Mouse (Mus musculus): ENCODE results near the gene Il18r1. TPM values are rescaled to one million over a fixed set of nuclear protein-coding genes. Genes with fewer than 3 reads are reported as not detected.
A peak's percentile ranks its signal among the peaks of the same experiment; 100 is the strongest.

Gene Il18r1
- polyA plus RNA-seq (2015; fragmentation: Nextera tagmentation; extraction: Ambion mirVana): 1.0 and 1.2 TPM in 2 replicates

DNA sequence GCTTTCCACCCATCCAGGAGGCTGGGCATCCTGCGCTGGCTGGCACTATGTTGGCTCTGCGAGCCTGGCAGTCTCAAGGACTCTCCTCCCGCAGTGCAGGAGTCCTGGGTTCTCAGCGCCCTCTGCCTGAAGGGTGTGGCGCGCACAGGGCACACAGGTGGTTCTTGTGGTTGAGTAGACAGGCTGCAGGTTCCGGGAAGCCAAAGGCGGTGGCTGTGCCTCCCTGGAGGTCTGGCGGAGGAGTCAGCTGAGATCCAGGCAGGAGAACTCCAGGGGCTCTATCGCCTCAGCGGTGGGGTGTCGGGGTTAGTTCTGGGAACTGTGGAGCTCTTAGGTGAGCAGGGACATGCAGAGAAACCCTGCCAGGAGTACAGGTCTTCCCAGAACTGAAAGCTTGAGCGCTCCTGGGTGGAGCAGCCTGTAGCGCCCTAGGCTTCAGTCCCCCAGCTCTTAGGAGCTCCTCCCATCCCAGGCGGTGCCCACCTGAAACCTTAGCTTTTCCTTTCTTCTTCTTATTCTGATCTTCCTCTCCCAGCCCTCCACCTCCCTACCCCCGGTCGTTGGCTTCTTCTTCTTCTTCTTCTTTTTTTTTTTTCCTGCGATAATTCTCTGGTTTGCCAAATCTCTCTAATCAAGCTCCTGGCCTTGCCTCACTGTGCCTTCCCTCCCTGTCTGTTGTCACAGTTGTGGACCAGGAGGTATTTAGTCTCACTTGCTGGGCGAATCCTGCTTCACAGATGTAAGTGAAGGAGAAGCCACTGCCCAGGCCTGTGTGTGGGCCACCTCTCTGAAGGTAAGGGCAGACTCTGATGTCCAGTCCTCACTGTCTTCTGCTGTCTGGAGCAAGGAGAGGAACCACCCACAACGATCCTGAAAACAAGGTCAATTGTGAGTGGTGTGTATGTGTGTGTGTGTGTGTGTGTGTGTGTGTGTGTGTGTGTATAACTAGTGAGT, at the start of gene Il18r1:
Gene Il18r1, plus strand, starts transcription at position 76 of the 954 bp plus-strand sequence.
- Histone ChIP-seq H3K27ac (no peak within 1 kb of the TSS), H3K4me3 (replicated peaks) (peak within 1 kb of the TSS; percentile 7; the same call in 1 of the 2 replicates), H3K4me2 (peak within 1 kb of the TSS; percentile 8; the same call in 1 of the 2 replicates), H3K9me3 (no peaks in the 10 kb centered on the region), H3K36me3 (no peaks in the 10 kb centered on the region), H3K27me3 (replicated peaks) (no peaks in the 10 kb centered on the region), H3K9ac (no peak within 1 kb of the TSS), H3K4me1 (no peaks in the 10 kb centered on the region)
- WGBS: 39% methylated on average over 20 of the region's 20 CpGs
- ATAC-seq (ENCODE audit: insufficient read depth, low FRiP score, low read depth): 0 out of 2 replicates have a peak, but pooled peaks have one; percentile 35

DNA sequence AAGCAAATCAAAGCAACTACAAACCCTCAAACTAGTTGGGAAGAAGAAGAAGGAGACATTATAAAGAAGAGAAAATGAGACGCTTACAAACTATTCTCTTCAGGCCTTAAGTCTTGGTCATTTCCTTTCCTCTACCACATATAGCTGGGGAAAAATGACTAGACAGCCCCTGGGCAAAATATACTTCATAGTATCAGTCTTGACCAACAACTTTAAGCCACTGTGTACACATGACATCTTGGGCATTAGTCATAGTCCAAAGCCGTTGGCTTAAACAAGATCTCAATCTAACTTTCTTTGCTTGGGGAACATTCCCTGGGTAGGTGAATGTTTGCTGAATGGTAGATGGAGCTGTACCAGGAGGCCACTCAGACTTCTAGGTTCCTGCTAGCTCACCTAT, 48.3 kb upstream of the Il18r1 start:
- ATAC-seq (ENCODE audit: insufficient read depth, low FRiP score, low read depth): no peak
- H3K9ac ChIP-seq: no peak overlapping the region
- no peak overlapping the region for H3K4me2 ChIP-seq
- H3K4me3 ChIP-seq (replicated peaks): no peak overlapping the region
- no peaks in the 10 kb centered on the region for H3K4me1 ChIP-seq
- no peaks in the 10 kb centered on the region for H3K9me3 ChIP-seq
- no peaks in the 10 kb centered on the region for H3K27me3 ChIP-seq (replicated peaks)
- no peaks in the 10 kb centered on the region for H3K36me3 ChIP-seq
- 86% methylated on average over 2 of the region's 2 CpGs for WGBS
- H3K27ac ChIP-seq: no peak overlapping the region

DNA sequence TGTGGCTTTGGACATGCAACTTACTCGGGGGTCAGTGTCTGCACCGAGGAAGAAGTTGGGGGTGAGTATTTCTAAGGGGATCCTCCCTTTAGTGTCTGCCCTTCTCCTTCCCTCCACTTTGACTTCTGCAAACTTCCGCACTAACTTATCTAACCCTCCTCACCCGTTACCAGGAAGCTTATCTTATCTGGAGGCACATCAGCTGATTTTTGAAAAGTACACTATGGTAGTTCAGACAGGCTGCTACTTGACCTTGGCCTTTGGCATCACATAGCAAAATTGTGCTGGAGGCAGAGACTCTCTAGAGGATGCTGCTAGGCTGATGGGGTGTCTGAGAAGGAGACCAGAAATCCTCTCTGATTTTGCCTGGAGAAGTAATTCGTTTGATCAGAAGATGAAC, 46.8 kb upstream of the Il18r1 start:
- ATAC-seq (ENCODE audit: insufficient read depth, low FRiP score, low read depth): no peak
- WGBS: 48% methylated on average over 5 of the region's 5 CpGs
- H3K4me2 ChIP-seq: no peak overlapping the region
- no peak overlapping the region for H3K27ac ChIP-seq
- H3K9me3 ChIP-seq: no peaks in the 10 kb centered on the region
- H3K4me1 ChIP-seq: no peaks in the 10 kb centered on the region
- H3K27me3 ChIP-seq (replicated peaks): no peaks in the 10 kb centered on the region
- no peak overlapping the region for H3K4me3 ChIP-seq (replicated peaks)
- H3K36me3 ChIP-seq: no peaks in the 10 kb centered on the region
- H3K9ac ChIP-seq: no peak overlapping the region

DNA sequence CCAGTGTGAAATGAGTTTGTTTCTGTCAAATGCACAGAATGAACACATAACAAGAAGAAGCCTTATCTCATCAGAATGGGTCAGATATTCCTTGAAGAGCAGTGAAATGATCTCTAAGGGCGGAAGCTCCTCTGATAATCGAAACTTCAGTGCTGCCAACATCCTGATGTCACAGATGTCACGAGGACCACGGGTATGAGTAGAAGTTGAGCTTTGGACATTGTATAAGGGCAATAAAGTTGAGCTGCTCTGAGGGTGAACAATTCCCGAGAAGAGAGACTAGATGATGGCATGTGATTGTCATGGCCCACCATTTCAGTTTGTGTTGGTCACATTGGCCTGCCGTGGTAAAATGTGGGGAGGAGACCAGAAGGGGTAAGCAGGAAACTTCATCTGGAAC, 41.5 kb upstream of the Il18r1 start:
- no peak overlapping the region for H3K9ac ChIP-seq
- no peaks in the 10 kb centered on the region for H3K36me3 ChIP-seq
- WGBS: 84% methylated on average over 6 of the region's 6 CpGs
- H3K27me3 ChIP-seq (replicated peaks): no peaks in the 10 kb centered on the region
- H3K4me3 ChIP-seq (replicated peaks): no peak overlapping the region
- no peak overlapping the region for H3K27ac ChIP-seq
- H3K9me3 ChIP-seq: no peaks in the 10 kb centered on the region
- ATAC-seq (ENCODE audit: insufficient read depth, low FRiP score, low read depth): no peak
- H3K4me1 ChIP-seq: no peaks in the 10 kb centered on the region
- H3K4me2 ChIP-seq: no peak overlapping the region

DNA sequence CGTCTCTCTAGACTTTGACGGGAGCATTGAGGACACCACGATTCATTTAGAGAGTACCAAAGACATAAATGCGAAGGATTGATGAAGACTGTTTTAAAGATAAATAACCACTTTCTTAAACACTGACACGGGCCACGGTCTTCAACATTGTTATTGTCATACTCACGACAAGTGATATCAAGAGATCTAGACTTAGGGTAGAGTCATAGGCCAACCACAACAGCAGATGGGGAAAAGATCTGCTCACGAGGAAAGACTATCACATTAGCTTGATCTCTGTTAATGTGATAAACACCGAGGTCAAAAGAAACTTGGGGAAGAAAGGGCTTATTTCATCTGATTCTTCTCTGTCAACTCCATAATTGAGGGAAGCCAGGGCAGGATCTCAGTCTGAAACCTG, 38.1 kb upstream of the Il18r1 start:
- no peaks in the 10 kb centered on the region for H3K9me3 ChIP-seq
- no peak for ATAC-seq (ENCODE audit: insufficient read depth, low FRiP score, low read depth)
- no peak overlapping the region for H3K27ac ChIP-seq
- H3K4me2 ChIP-seq: no peak overlapping the region
- no peaks in the 10 kb centered on the region for H3K27me3 ChIP-seq (replicated peaks)
- no peak overlapping the region for H3K4me3 ChIP-seq (replicated peaks)
- no peaks in the 10 kb centered on the region for H3K36me3 ChIP-seq
- no peaks in the 10 kb centered on the region for H3K4me1 ChIP-seq
- no peak overlapping the region for H3K9ac ChIP-seq
- 80% methylated on average over 9 of the region's 9 CpGs for WGBS

DNA sequence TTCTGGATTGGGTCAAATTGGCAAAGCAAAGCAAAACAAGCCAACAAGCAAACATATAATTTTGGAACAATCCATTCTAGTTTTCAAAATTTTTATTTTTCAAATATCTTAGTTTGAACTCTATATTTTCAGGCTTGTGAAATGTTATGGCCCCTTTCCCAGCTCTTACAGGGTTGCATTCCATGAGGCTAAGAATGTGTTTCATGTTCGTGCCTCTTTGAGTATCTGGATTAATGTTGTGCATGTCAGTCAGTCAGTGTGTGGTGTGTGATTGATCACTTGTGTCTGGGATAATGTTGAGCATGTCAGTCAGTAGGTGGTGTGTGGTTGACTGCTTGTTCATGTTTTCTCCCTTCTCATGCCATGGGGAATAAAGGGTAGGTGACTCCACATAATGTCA, 37.5 kb upstream of the Il18r1 start:
- no peak for ATAC-seq (ENCODE audit: insufficient read depth, low FRiP score, low read depth)

DNA sequence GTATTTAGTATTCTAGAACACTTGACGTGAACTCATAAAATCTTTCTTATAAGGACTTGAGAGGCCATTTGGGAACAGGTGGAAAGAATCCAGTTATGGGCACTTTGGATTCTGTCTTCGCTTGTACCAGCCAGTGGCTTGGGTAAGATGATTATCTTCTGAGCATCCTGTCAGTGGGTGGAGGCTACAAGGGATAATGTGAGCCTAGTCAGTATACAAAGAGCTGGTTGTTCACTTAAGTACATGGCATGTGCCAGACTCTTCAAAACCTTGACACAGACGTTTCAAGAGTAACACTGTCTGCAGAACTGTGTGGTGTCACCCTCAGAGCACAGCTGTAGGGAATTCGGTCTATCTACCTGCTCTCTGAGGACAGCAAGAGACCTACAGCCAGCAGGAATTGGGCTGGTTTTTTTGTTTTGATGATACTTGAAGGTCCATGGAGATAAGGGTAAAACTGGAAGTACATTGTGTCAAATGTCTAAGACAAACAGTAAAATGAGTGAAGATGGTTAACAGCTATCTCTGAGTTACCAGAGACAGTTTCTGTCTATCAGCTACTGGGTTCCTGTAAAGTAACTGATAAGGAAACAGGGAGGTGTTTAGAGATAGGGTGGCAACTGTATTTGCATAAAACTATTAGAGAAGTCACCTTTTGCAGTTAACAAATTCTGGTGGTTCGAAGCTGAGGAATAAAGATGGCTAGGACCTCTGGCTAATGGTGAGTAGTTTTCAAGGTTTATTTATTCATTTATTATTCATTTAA, 36.3 kb upstream of the Il18r1 start, which contains the start of gene Il1rl1:
Gene Il1rl1, plus strand, starts transcription at position 661 of the 766 bp plus-strand sequence.
- WGBS: 70% methylated on average over 5 of the region's 5 CpGs
- H3K4me1 ChIP-seq: no peaks in the 10 kb centered on the region
- H3K27me3 ChIP-seq (replicated peaks): no peaks in the 10 kb centered on the region
- H3K4me2 ChIP-seq: no peak within 1 kb of the TSS
- H3K4me3 ChIP-seq (replicated peaks): no peak within 1 kb of the TSS
- no peak within 1 kb of the TSS for H3K27ac ChIP-seq
- no peak within 1 kb of the TSS for H3K9ac ChIP-seq
- H3K9me3 ChIP-seq: no peaks in the 10 kb centered on the region
- peak; percentile 56; the same call in 1 of the 2 replicates for ATAC-seq (ENCODE audit: insufficient read depth, low FRiP score, low read depth)
- no peaks in the 10 kb centered on the region for H3K36me3 ChIP-seq

More for the DNA sequence above, 37.5 kb upstream of the Il18r1 start:
- no peak overlapping the region for H3K9ac ChIP-seq
- no peak overlapping the region for H3K4me2 ChIP-seq
- H3K4me3 ChIP-seq (replicated peaks): no peak overlapping the region
- H3K36me3 ChIP-seq: no peaks in the 10 kb centered on the region
- WGBS: 64% methylated on average over 1 of the region's 1 CpGs
- H3K4me1 ChIP-seq: no peaks in the 10 kb centered on the region
- no peaks in the 10 kb centered on the region for H3K27me3 ChIP-seq (replicated peaks)
- no peaks in the 10 kb centered on the region for H3K9me3 ChIP-seq
- no peak overlapping the region for H3K27ac ChIP-seq

DNA sequence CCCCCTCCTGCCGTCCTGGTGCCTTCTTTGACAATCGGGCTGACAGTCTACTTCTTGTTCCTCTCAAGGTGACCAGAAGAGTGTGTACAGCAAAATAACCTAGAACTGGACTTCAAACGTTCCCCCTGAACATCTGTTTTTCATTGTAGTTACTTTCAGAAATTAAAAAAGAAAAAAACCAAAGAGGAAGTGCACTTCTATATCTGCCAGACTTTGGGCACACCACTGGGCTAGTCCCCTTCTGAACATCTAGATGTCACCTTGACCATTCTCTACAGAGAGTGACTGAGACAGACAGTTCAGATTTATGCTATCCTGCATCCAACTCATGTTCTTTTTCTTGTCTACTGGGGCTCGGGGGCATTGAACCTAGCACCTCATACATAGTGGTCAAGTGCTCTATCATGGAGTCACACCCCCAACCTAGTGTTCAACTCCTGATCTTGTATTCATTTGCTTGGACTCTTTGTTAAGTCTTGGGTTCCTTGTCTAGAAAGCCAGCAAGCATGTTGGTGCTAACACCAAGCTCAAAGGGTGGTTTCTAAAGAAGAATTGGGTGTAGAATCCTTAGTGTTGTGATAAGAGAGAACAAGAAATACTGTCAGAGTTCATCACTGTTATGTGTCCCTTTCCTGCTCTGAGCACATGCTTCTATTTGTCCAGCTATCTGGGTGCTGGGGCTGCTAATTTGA, 35.1 kb upstream of the Il18r1 start:
- no peak overlapping the region for H3K27ac ChIP-seq
- WGBS: 68% methylated on average over 4 of the region's 4 CpGs
- no peaks in the 10 kb centered on the region for H3K27me3 ChIP-seq (replicated peaks)
- ATAC-seq (ENCODE audit: insufficient read depth, low FRiP score, low read depth): no peak
- H3K4me2 ChIP-seq: no peak overlapping the region
- H3K9me3 ChIP-seq: no peaks in the 10 kb centered on the region
- no peaks in the 10 kb centered on the region for H3K4me1 ChIP-seq
- H3K36me3 ChIP-seq: no peaks in the 10 kb centered on the region
- no peak overlapping the region for H3K4me3 ChIP-seq (replicated peaks)
- no peak overlapping the region for H3K9ac ChIP-seq

DNA sequence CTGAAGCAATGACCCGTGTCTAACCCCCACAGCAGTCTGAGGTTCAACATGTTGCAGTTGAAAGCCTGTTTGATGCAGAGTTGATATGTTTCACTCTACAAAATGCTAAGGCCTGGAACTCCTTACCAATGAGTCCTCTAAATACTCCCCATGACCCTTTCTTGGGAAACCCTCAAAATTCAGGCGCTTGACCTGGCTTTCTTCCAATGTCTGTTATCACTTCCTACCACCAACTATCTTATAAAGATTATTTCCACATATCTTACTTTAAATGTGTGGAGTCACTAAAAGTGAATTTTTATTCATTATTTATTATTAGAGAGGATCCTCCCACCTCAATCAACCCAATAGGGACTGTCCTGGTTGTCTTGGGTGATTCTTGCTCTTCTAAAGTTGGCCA, 33.2 kb upstream of the Il18r1 start:
- Histone ChIP-seq H3K4me1 (no peaks in the 10 kb centered on the region), H3K9ac (no peak overlapping the region), H3K4me2 (no peak overlapping the region), H3K36me3 (no peaks in the 10 kb centered on the region), H3K27me3 (replicated peaks) (no peaks in the 10 kb centered on the region), H3K9me3 (no peaks in the 10 kb centered on the region), H3K27ac (no peak overlapping the region), H3K4me3 (replicated peaks) (no peak overlapping the region)
- ATAC-seq (ENCODE audit: insufficient read depth, low FRiP score, low read depth): no peak
- 79% methylated on average over 2 of the region's 2 CpGs for WGBS

DNA sequence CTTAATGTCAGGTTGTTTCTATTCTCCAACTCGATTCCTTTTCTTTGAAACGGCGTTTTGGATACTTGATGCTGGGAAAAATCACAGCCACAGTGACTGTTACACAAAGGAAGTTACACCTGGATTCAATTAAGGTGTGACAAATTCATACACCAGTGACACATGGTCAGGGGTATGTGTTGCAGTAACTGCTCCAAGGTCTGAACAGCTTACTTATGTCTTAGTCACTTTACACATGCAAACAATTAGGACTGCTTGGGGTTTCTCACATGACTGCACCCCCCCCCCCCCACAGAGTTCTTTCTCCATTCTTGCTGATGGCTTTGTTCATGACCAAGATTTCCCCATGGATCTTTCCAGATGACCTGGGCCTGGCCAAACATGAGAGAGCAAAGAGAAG, 29.4 kb upstream of the Il18r1 start:
- 66% methylated on average over 3 of the region's 3 CpGs for WGBS
- ATAC-seq (ENCODE audit: insufficient read depth, low FRiP score, low read depth): no peak
- no peak overlapping the region for H3K9ac ChIP-seq

DNA sequence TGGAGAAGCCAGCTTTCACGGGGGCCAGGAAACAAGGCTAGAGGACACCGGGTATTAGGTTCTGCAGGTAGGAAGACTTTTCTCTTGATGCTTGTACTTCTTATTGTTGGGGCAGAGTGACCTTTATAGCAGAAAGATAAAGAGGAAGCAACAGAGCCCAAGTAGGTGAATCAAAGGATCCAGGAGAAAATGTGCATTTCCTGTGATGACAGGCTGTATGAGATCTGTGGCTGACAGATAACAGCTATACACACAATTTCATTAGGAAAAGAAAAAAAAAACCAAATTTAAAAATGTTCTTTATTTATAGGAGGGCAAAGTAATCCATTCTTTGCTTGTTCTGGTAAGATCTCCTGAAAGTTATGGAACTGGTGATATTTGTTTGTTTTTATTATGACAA, 28.0 kb upstream of the Il18r1 start:
- no peak overlapping the region for H3K27ac ChIP-seq
- H3K4me1 ChIP-seq: no peaks in the 10 kb centered on the region
- no peaks in the 10 kb centered on the region for H3K36me3 ChIP-seq
- 89% methylated on average over 2 of the region's 2 CpGs for WGBS
- H3K4me2 ChIP-seq: no peak overlapping the region
- H3K4me3 ChIP-seq (replicated peaks): no peak overlapping the region
- H3K9ac ChIP-seq: no peak overlapping the region
- ATAC-seq (ENCODE audit: insufficient read depth, low FRiP score, low read depth): no peak
- no peaks in the 10 kb centered on the region for H3K9me3 ChIP-seq
- no peaks in the 10 kb centered on the region for H3K27me3 ChIP-seq (replicated peaks)

More for the DNA sequence above, 29.4 kb upstream of the Il18r1 start:
- Histone ChIP-seq H3K27me3 (replicated peaks) (no peaks in the 10 kb centered on the region), H3K4me3 (replicated peaks) (no peak overlapping the region), H3K27ac (no peak overlapping the region), H3K4me1 (no peaks in the 10 kb centered on the region), H3K4me2 (no peak overlapping the region), H3K9me3 (no peaks in the 10 kb centered on the region), H3K36me3 (no peaks in the 10 kb centered on the region)

Measured in stomach, embryonic 15.5 days (tissue).